Mouse (Mus musculus) cerebellum, adult 18-20 months (tissue): ENCODE results near the gene Phip.

ENCODE experiments used
- DNase-seq, 2 experiments: peaks; one replicate each; pipeline ENCODE4 v3.0.0; 2021

The Phip gene

GRCm38 (mm10) chr9:82975342-82976215, at the start of gene Phip:
TSS of gene Phip (minus strand) at chr9:82975516.
- peak; percentile 89 to 98 for DNase-seq

GRCm38 (mm10) chr9:83023724-83024123, 48.4 kb upstream of the Phip start:
- no peak for DNase-seq

GRCm38 (mm10) chr9:83014516-83014915, 39.2 kb upstream of the Phip start:
- DNase-seq, result no peak

- DNase-seq, result no peak
These were observed 33.0 kb upstream of the Phip start for GRCm38 (mm10) chr9:83008306-83008705.

- no peak for DNase-seq
These were observed 26.0 kb upstream of the Phip start for GRCm38 (mm10) chr9:83001342-83001741.

- no peak for DNase-seq
These were observed 22.6 kb upstream of the Phip start for GRCm38 (mm10) chr9:82997765-82998500.

GRCm38 (mm10) chr9:82976936-82977335, 1.6 kb upstream of the Phip start:
- peak; percentile 40 to 58 for DNase-seq

GRCm38 (mm10) chr9:82976219-82976618, 903 bp upstream of the Phip start:
- DNase-seq, result no peak

- DNase-seq, result no peak
These were observed 364 bp downstream of the Phip start for GRCm38 (mm10) chr9:82974962-82975341.

GRCm38 (mm10) chr9:82974187-82974861, 992 bp downstream of the Phip start:
- peak; percentile 83 to 90 for DNase-seq

- peak in 1 of 2 experiments; percentile 18 for DNase-seq
These were observed 1.9 kb downstream of the Phip start for GRCm38 (mm10) chr9:82973321-82973892.

- DNase-seq, result no peak
These were observed 3.9 kb downstream of the Phip start for GRCm38 (mm10) chr9:82971433-82971832.

- peak; percentile 30 to 35 for DNase-seq
These were observed 8.2 kb downstream of the Phip start for GRCm38 (mm10) chr9:82967076-82967621.

- no peak for DNase-seq
These were observed 11.3 kb downstream of the Phip start for GRCm38 (mm10) chr9:82963981-82964380.

GRCm38 (mm10) chr9:82961352-82961751, 14.0 kb downstream of the Phip start:
- no peak for DNase-seq

GRCm38 (mm10) chr9:82955267-82955666, 20.0 kb downstream of the Phip start:
- no peak for DNase-seq

GRCm38 (mm10) chr9:82952330-82952729, 23.0 kb downstream of the Phip start:
- DNase-seq, result no peak

GRCm38 (mm10) chr9:82951435-82952004, 23.8 kb downstream of the Phip start:
- DNase-seq, result no peak

- DNase-seq, result no peak
These were observed 68.1 kb downstream of the Phip start for GRCm38 (mm10) chr9:82907246-82907645.

- no peak for DNase-seq
These were observed 86.7 kb downstream of the Phip start for GRCm38 (mm10) chr9:82888645-82889044.

GRCm38 (mm10) chr9:82884177-82884576, 91.1 kb downstream of the Phip start:
- no peak for DNase-seq

- no peak for DNase-seq
These were observed 98.2 kb downstream of the Phip start for GRCm38 (mm10) chr9:82877078-82877477.
